Mouse (Mus musculus) erythroblast, embryonic 14.5 days (primary cell): ENCODE data around the gene Pde5a. TPM values are rescaled to one million over a fixed set of nuclear protein-coding genes. Genes with fewer than 3 reads are reported as not detected.

Source experiments
- H3K27me3 ChIP-seq: 2 replicates; pipeline ENCODE4 v1.6.1; 2012; ENCODE audit warnings: inconsistent platforms; ENCODE audit not compliant: control insufficient read depth
- H3K36me3 ChIP-seq: 2 replicates; pipeline ENCODE4 v1.6.1; 2012; ENCODE audit warnings: mild to moderate bottlenecking, inconsistent platforms; ENCODE audit not compliant: control insufficient read depth
- H3K4me1 ChIP-seq: 2 replicates; pipeline ENCODE4 v1.6.1; 2012; ENCODE audit warnings: inconsistent platforms; ENCODE audit not compliant: control insufficient read depth
- H3K4me3 ChIP-seq: replicated peaks from 2 replicates; pipeline ENCODE3; 2012; ENCODE audit warnings: moderate library complexity, mild to moderate bottlenecking, inconsistent platforms
- H3K9me3 ChIP-seq: 2 replicates; pipeline ENCODE4 v1.6.1; 2012; ENCODE audit warnings: low read length, inconsistent platforms, mixed read lengths; ENCODE audit not compliant: control insufficient read depth
- GATA1 ChIP-seq: IDR thresholded peaks from 2 replicates; pipeline ENCODE4 v1.6.1; 2012; ENCODE audit warnings: low read length, inconsistent platforms, mixed read lengths
- TAL1 ChIP-seq: IDR thresholded peaks from 3 replicates; pipeline ENCODE4 v1.6.1; 2012; ENCODE audit warnings: low read length, inconsistent platforms, mixed read lengths
- polyA plus RNA-seq: library from polyadenylated mRNA; stranded (reverse); fragments of >175 nt; gene quantifications from 2 replicates; pipeline ENCODE4 v1.2.3, GENCODE M21; 2012

The Pde5a gene
- polyA plus RNA-seq, 1 experiment: not detected

GRCm38 (mm10) chr3:122820700-122821099, 92.0 kb downstream of the Pde5a start:
- Histone ChIP-seq H3K4me3 (no peak overlapping the region), H3K36me3 (no peaks in the 10 kb centered on the region), H3K9me3 (no peaks in the 10 kb centered on the region), H3K27me3 (no peaks in the 10 kb centered on the region), H3K4me1 (no peaks in the 10 kb centered on the region)
- TF ChIP-seq TAL1: no peak
- no peak for TF ChIP-seq GATA1

- Histone ChIP-seq H3K4me3 (no peak overlapping the region), H3K27me3 (no peaks in the 10 kb centered on the region), H3K9me3 (no peaks in the 10 kb centered on the region), H3K4me1 (no peaks in the 10 kb centered on the region), H3K36me3 (no peaks in the 10 kb centered on the region)
- TF ChIP-seq TAL1 (no peak), GATA1 (no peak)
These were observed 99.7 kb downstream of the Pde5a start for GRCm38 (mm10) chr3:122828270-122829058.

- no peaks in the 10 kb centered on the region for H3K9me3 ChIP-seq
- no peaks in the 10 kb centered on the region for H3K4me1 ChIP-seq
- no peaks in the 10 kb centered on the region for H3K36me3 ChIP-seq
- no peak overlapping the region for H3K4me3 ChIP-seq
- H3K27me3 ChIP-seq: no peaks in the 10 kb centered on the region
- TF ChIP-seq GATA1: no peak
- no peak for TF ChIP-seq TAL1
These were observed 105.8 kb downstream of the Pde5a start for GRCm38 (mm10) chr3:122834519-122834918.

- no peak for TF ChIP-seq GATA1
- TF ChIP-seq TAL1: no peak
- H3K4me1 ChIP-seq: no peaks in the 10 kb centered on the region
- H3K4me3 ChIP-seq: no peak overlapping the region
- no peaks in the 10 kb centered on the region for H3K27me3 ChIP-seq
- H3K36me3 ChIP-seq: no peaks in the 10 kb centered on the region
- no peaks in the 10 kb centered on the region for H3K9me3 ChIP-seq
These were observed 106.5 kb downstream of the Pde5a start for GRCm38 (mm10) chr3:122835097-122835850.

- H3K4me1 ChIP-seq: no peaks in the 10 kb centered on the region
- H3K4me3 ChIP-seq: no peak overlapping the region
- H3K9me3 ChIP-seq: no peaks in the 10 kb centered on the region
- TF ChIP-seq GATA1: no peak
- no peaks in the 10 kb centered on the region for H3K27me3 ChIP-seq
- no peaks in the 10 kb centered on the region for H3K36me3 ChIP-seq
These were observed 108.9 kb downstream of the Pde5a start for GRCm38 (mm10) chr3:122837639-122838038.

GRCm38 (mm10) chr3:122848410-122849034, 119.8 kb downstream of the Pde5a start:
- no peaks in the 10 kb centered on the region for H3K4me1 ChIP-seq
- no peak overlapping the region for H3K4me3 ChIP-seq
- no peaks in the 10 kb centered on the region for H3K27me3 ChIP-seq
- TF ChIP-seq TAL1 (no peak), GATA1 (no peak)
- no peaks in the 10 kb centered on the region for H3K9me3 ChIP-seq
- no peaks in the 10 kb centered on the region for H3K36me3 ChIP-seq

- TF ChIP-seq GATA1 (no peak), TAL1 (no peak)
- H3K4me1 ChIP-seq: no peaks in the 10 kb centered on the region
- no peaks in the 10 kb centered on the region for H3K27me3 ChIP-seq
- H3K4me3 ChIP-seq: no peak overlapping the region
- H3K36me3 ChIP-seq: no peaks in the 10 kb centered on the region
- no peaks in the 10 kb centered on the region for H3K9me3 ChIP-seq
These were observed 126.4 kb downstream of the Pde5a start for GRCm38 (mm10) chr3:122855149-122855548.

- Histone ChIP-seq H3K27me3 (no peaks in the 10 kb centered on the region), H3K4me3 (no peak overlapping the region), H3K9me3 (no peaks in the 10 kb centered on the region), H3K36me3 (no peaks in the 10 kb centered on the region), H3K4me1 (no peaks in the 10 kb centered on the region)
- TF ChIP-seq TAL1: no peak
- TF ChIP-seq GATA1: no peak
These were observed 131.1 kb downstream of the Pde5a start for GRCm38 (mm10) chr3:122859829-122860228.
